Mouse (Mus musculus): ENCODE measurements around the gene Gm27029. TPM values are rescaled to one million over a fixed set of nuclear protein-coding genes. Genes with fewer than 3 reads are reported as not detected.

Gm27029 gene
- polyA plus RNA-seq, 1 experiment from 2014 or later, result 17.2 TPM

- no peaks in the 10 kb centered on the region for H3K27me3 ChIP-seq (ENCODE audit: control insufficient read depth, insufficient read depth, low read length)
- H3K36me3 ChIP-seq (ENCODE audit: control insufficient read depth, insufficient read depth), result no peaks in the 10 kb centered on the region
- H3K27ac ChIP-seq (ENCODE audit: low read length), result no peak overlapping the region
- H3K4me3 ChIP-seq (ENCODE audit: low read length), result no peak overlapping the region
- H3K4me1 ChIP-seq (ENCODE audit: control insufficient read depth, insufficient read depth, low read length), result no peaks in the 10 kb centered on the region
- no peak overlapping the region for H3K9ac ChIP-seq (ENCODE audit: low read length)
- no peak overlapping the region for H3K4me2 ChIP-seq (ENCODE audit: low read depth, low read length)
- 69% methylated on average over 5 of the region's 5 CpGs for WGBS
- no peaks in the 10 kb centered on the region for H3K9me3 ChIP-seq (replicated peaks; ENCODE audit: control insufficient read depth, low read length)
- ATAC-seq (replicated peaks; ENCODE audit: extremely low read depth, insufficient read depth, low FRiP score), result no peak
Measured at GRCm38 (mm10) chr11:101370141-101370540, 54.5 kb downstream of the Gm27029 start.

GRCm38 (mm10) chr11:101367326-101367935, 57.2 kb downstream of the Gm27029 start, which contains the start of gene G6pc:
Gene G6pc, plus strand, starts transcription at chr11:101367561.
- Histone ChIP-seq H3K4me2 (ENCODE audit: low read depth, low read length) (no peak within 1 kb of the TSS), H3K27me3 (ENCODE audit: control insufficient read depth, insufficient read depth, low read length) (no peaks in the 10 kb centered on the region), H3K9me3 (replicated peaks; ENCODE audit: control insufficient read depth, low read length) (no peaks in the 10 kb centered on the region), H3K27ac (ENCODE audit: low read length) (no peak within 1 kb of the TSS), H3K4me3 (ENCODE audit: low read length) (no peak within 1 kb of the TSS), H3K36me3 (ENCODE audit: control insufficient read depth, insufficient read depth) (no peaks in the 10 kb centered on the region), H3K4me1 (ENCODE audit: control insufficient read depth, insufficient read depth, low read length) (no peaks in the 10 kb centered on the region), H3K9ac (ENCODE audit: low read length) (no peak within 1 kb of the TSS)
- no peak for ATAC-seq (replicated peaks; ENCODE audit: extremely low read depth, insufficient read depth, low FRiP score)
- 73% methylated on average over 8 of the region's 8 CpGs for WGBS

DNA sequence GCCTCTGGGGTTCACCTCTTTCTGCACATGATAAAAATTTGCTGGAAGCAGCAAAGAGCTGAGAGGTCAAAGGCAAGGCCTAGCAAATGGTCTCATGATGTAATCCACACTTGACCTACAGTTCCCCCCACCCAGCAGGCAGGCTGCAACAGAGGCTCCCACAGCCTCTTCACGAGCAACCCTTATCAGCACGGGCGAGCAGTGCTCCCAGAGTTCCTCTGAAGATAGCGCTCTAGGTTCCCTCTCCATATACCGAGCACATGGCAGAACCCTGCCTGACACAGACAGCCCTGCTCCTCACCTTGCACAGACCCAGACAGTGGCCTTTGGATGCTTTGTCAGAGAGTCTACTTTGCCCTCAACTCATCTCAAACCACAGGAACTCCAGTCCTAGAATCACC, 60.1 kb downstream of the Gm27029 start:
- peaks cover 10% of the 10 kb centered on the region for H3K4me1 ChIP-seq (ENCODE audit: control insufficient read depth, insufficient read depth, low read length)
- H3K27me3 ChIP-seq (ENCODE audit: control insufficient read depth, insufficient read depth, low read length), result no peaks in the 10 kb centered on the region
- no peak overlapping the region for H3K4me3 ChIP-seq (ENCODE audit: low read length)
- no peak for ATAC-seq (replicated peaks; ENCODE audit: extremely low read depth, insufficient read depth, low FRiP score)
- H3K4me2 ChIP-seq (ENCODE audit: low read depth, low read length), result no peak overlapping the region
- no peak overlapping the region for H3K9ac ChIP-seq (ENCODE audit: low read length)
- no peak overlapping the region for H3K27ac ChIP-seq (ENCODE audit: low read length)
- WGBS, result 16% methylated on average over 5 of the region's 5 CpGs
- H3K36me3 ChIP-seq (ENCODE audit: control insufficient read depth, insufficient read depth), result no peaks in the 10 kb centered on the region
- no peaks in the 10 kb centered on the region for H3K9me3 ChIP-seq (replicated peaks; ENCODE audit: control insufficient read depth, low read length)

- no peak overlapping the region for H3K9ac ChIP-seq (ENCODE audit: low read length)
- no peaks in the 10 kb centered on the region for H3K36me3 ChIP-seq (ENCODE audit: control insufficient read depth, insufficient read depth)
- H3K27ac ChIP-seq (ENCODE audit: low read length), result peak overlapping the region; percentile 73
- 28% methylated on average over 3 of the region's 3 CpGs for WGBS
- H3K4me3 ChIP-seq (ENCODE audit: low read length), result no peak overlapping the region
- no peaks in the 10 kb centered on the region for H3K27me3 ChIP-seq (ENCODE audit: control insufficient read depth, insufficient read depth, low read length)
- H3K4me1 ChIP-seq (ENCODE audit: control insufficient read depth, insufficient read depth, low read length), result peaks cover 10% of the 10 kb centered on the region
- no peak overlapping the region for H3K4me2 ChIP-seq (ENCODE audit: low read depth, low read length)
- no peaks in the 10 kb centered on the region for H3K9me3 ChIP-seq (replicated peaks; ENCODE audit: control insufficient read depth, low read length)
- ATAC-seq (replicated peaks; ENCODE audit: extremely low read depth, insufficient read depth, low FRiP score), result peak; percentile 32
Measured at GRCm38 (mm10) chr11:101360651-101361113, 63.9 kb downstream of the Gm27029 start.

DNA sequence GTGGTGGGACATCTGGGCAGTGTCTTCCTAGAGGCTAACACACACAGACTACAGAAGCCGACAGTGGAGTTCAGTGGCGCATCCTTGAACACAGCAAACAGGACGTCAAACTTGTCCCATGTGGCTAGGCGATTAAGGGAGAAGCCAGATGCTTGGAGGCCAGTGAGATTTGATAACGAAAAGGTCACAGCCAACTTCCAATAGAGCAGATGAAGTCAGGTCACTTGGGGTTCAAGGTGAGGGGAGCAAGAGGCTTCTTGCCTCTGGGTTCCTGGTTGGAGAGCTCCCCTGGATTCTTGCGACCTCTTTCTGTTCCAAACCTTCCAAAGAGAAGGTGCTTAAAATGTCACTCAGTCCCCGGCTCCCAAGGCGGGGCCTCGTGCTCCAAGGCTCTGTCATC, 64.8 kb downstream of the Gm27029 start:
- ATAC-seq (replicated peaks; ENCODE audit: extremely low read depth, insufficient read depth, low FRiP score), result no peak
- WGBS, result 59% methylated on average over 9 of the region's 9 CpGs
- no peak overlapping the region for H3K9ac ChIP-seq (ENCODE audit: low read length)
- H3K27me3 ChIP-seq (ENCODE audit: control insufficient read depth, insufficient read depth, low read length), result no peaks in the 10 kb centered on the region
- peak overlapping the region; percentile 73 for H3K27ac ChIP-seq (ENCODE audit: low read length)
- no peaks in the 10 kb centered on the region for H3K9me3 ChIP-seq (replicated peaks; ENCODE audit: control insufficient read depth, low read length)
- no peak overlapping the region for H3K4me3 ChIP-seq (ENCODE audit: low read length)
- H3K36me3 ChIP-seq (ENCODE audit: control insufficient read depth, insufficient read depth), result no peaks in the 10 kb centered on the region
- peaks cover 10% of the 10 kb centered on the region for H3K4me1 ChIP-seq (ENCODE audit: control insufficient read depth, insufficient read depth, low read length)
- H3K4me2 ChIP-seq (ENCODE audit: low read depth, low read length), result no peak overlapping the region

- WGBS, result 78% methylated on average over 3 of the region's 3 CpGs
Measured at GRCm38 (mm10) chr11:101357505-101358182, 67.0 kb downstream of the Gm27029 start.

More at GRCm38 (mm10) chr11:101357505-101358182, 67.0 kb downstream of the Gm27029 start:
- Histone ChIP-seq H3K27ac (ENCODE audit: low read length) (no peak overlapping the region), H3K9me3 (replicated peaks; ENCODE audit: control insufficient read depth, low read length) (no peaks in the 10 kb centered on the region), H3K4me3 (ENCODE audit: low read length) (no peak overlapping the region), H3K4me2 (ENCODE audit: low read depth, low read length) (no peak overlapping the region), H3K27me3 (ENCODE audit: control insufficient read depth, insufficient read depth, low read length) (no peaks in the 10 kb centered on the region), H3K9ac (ENCODE audit: low read length) (no peak overlapping the region), H3K4me1 (ENCODE audit: control insufficient read depth, insufficient read depth, low read length) (peaks cover 10% of the 10 kb centered on the region), H3K36me3 (ENCODE audit: control insufficient read depth, insufficient read depth) (no peaks in the 10 kb centered on the region)
- ATAC-seq (replicated peaks; ENCODE audit: extremely low read depth, insufficient read depth, low FRiP score), result no peak

Small RNA genes within 50 kb of the gene (microRNA-seq; reads per million reads assigned to microRNA genes)
- gene Mir6929, result 0.79 reads per million

Other genes with a start within 250 kb of the Gm27029 start
- 0.16 and 0.60 TPM in 2 replicates for gene Ccr10, start 249.4 kb downstream of the Gm27029 start, polyA plus RNA-seq (2015; fragmentation: Nextera tagmentation; extraction: Ambion mirVana)
- gene Ezh1, start 198.3 kb downstream of the Gm27029 start, polyA plus RNA-seq (2015; fragmentation: Nextera tagmentation; extraction: Ambion mirVana), result 14.7 and 17.1 TPM in 2 replicates
- gene Ramp2, start 178.8 kb downstream of the Gm27029 start, polyA plus RNA-seq (2015; fragmentation: Nextera tagmentation; extraction: Ambion mirVana), result 203 and 204 TPM in 2 replicates
- gene Vps25, start 171.1 kb downstream of the Gm27029 start, polyA plus RNA-seq (2015; fragmentation: Nextera tagmentation; extraction: Ambion mirVana), result 105 and 107 TPM in 2 replicates
- 6.8 and 7.3 TPM in 2 replicates for gene Wnk4, start 164.2 kb downstream of the Gm27029 start, polyA plus RNA-seq (2015; fragmentation: Nextera tagmentation; extraction: Ambion mirVana)
- gene Cntd1, start 145.8 kb downstream of the Gm27029 start, polyA plus RNA-seq (2015; fragmentation: Nextera tagmentation; extraction: Ambion mirVana), result 0.87 and 0.91 TPM in 2 replicates
- 166 and 175 TPM in 2 replicates for gene Coa3, start 145.7 kb downstream of the Gm27029 start, polyA plus RNA-seq (2015; fragmentation: Nextera tagmentation; extraction: Ambion mirVana)
- 135 TPM in 2 replicates for gene Becn1, start 122.5 kb downstream of the Gm27029 start, polyA plus RNA-seq (2015; fragmentation: Nextera tagmentation; extraction: Ambion mirVana)
- 94.1 and 103 TPM in 2 replicates for gene Psme3, start 108.6 kb downstream of the Gm27029 start, polyA plus RNA-seq (2015; fragmentation: Nextera tagmentation; extraction: Ambion mirVana)
- gene Aoc2, start 99.7 kb downstream of the Gm27029 start, polyA plus RNA-seq (2015; fragmentation: Nextera tagmentation; extraction: Ambion mirVana), result 0.89 and 0.92 TPM in 2 replicates
- 2.2 and 2.6 TPM in 2 replicates for gene Aoc3, start 94.2 kb downstream of the Gm27029 start, polyA plus RNA-seq (2015; fragmentation: Nextera tagmentation; extraction: Ambion mirVana)
- not detected in 2 replicates for gene G6pc, start 57.2 kb downstream of the Gm27029 start, polyA plus RNA-seq (2015; fragmentation: Nextera tagmentation; extraction: Ambion mirVana)
- gene Aarsd1, start 7.2 kb downstream of the Gm27029 start, polyA plus RNA-seq (2015; fragmentation: Nextera tagmentation; extraction: Ambion mirVana), result 42.8 and 44.6 TPM in 2 replicates
- gene Rundc1, start 289 bp upstream of the Gm27029 start, polyA plus RNA-seq (2015; fragmentation: Nextera tagmentation; extraction: Ambion mirVana), result 15.4 and 17.0 TPM in 2 replicates
- gene Ptges3l, start 537 bp upstream of the Gm27029 start, polyA plus RNA-seq (2015; fragmentation: Nextera tagmentation; extraction: Ambion mirVana), result 78.9 and 83.6 TPM in 2 replicates
- gene Rpl27, start 17.5 kb upstream of the Gm27029 start, polyA plus RNA-seq (2015; fragmentation: Nextera tagmentation; extraction: Ambion mirVana), result 166 and 174 TPM in 2 replicates
- gene Ifi35, start 23.6 kb upstream of the Gm27029 start, polyA plus RNA-seq (2015; fragmentation: Nextera tagmentation; extraction: Ambion mirVana), result 25.1 and 31.9 TPM in 2 replicates
- 7.9 and 8.2 TPM in 2 replicates for gene Rnd2, start 40.2 kb upstream of the Gm27029 start, polyA plus RNA-seq (2015; fragmentation: Nextera tagmentation; extraction: Ambion mirVana)
- gene Vat1, start 41.4 kb upstream of the Gm27029 start, polyA plus RNA-seq (2015; fragmentation: Nextera tagmentation; extraction: Ambion mirVana), result 33.0 and 37.9 TPM in 2 replicates
- gene Brca1, start 127.2 kb upstream of the Gm27029 start, polyA plus RNA-seq (2015; fragmentation: Nextera tagmentation; extraction: Ambion mirVana), result 5.8 and 7.1 TPM in 2 replicates
- gene Nbr1, start 127.4 kb upstream of the Gm27029 start, polyA plus RNA-seq (2015; fragmentation: Nextera tagmentation; extraction: Ambion mirVana), result 65.4 and 65.5 TPM in 2 replicates
- gene Tmem106a, start 157.4 kb upstream of the Gm27029 start, polyA plus RNA-seq (2015; fragmentation: Nextera tagmentation; extraction: Ambion mirVana), result 3.5 and 4.3 TPM in 2 replicates
- gene Gm11634, start 174.5 kb upstream of the Gm27029 start, polyA plus RNA-seq (2015; fragmentation: Nextera tagmentation; extraction: Ambion mirVana), result not detected in 2 replicates
- gene Rdm1, start 202.4 kb upstream of the Gm27029 start, polyA plus RNA-seq (2015; fragmentation: Nextera tagmentation; extraction: Ambion mirVana), result 48.5 and 53.1 TPM in 2 replicates
- gene Arl4d, start 240.7 kb upstream of the Gm27029 start, polyA plus RNA-seq (2015; fragmentation: Nextera tagmentation; extraction: Ambion mirVana), result 6.4 and 7.8 TPM in 2 replicates

Measured in heart, embryonic 16.5 days (tissue).